Mouse (Mus musculus): Measurements from ENCODE around the gene Npepps. TPM values are rescaled to one million over a fixed set of nuclear protein-coding genes. Genes with fewer than 3 reads are reported as not detected.
A peak's percentile ranks its signal among the peaks of the same experiment; 100 is the strongest.

Npepps gene
- polyA plus RNA-seq, 1 experiment from 2014 or later: 91.3 TPM

GRCm38 (mm10) chr11:97188643-97188955 is 91.8 kb downstream of the Npepps start:
- ATAC-seq (no peak), DNase-seq (ENCODE audit: low spot score) (no peak)
- Histone ChIP-seq H3K4me3 (ENCODE audit: low read depth, low read length) (peak overlapping the region; percentile 90), H3K4me1 (ENCODE audit: control insufficient read depth, insufficient read depth, low read length) (peaks cover 19% of the 10 kb centered on the region; the same call in 1 of the 2 replicates), H3K9me3 (replicated peaks; ENCODE audit: control insufficient read depth, low read length) (no peaks in the 10 kb centered on the region), H3K9ac (ENCODE audit: low read length) (peak overlapping the region; percentile 75), H3K27ac (ENCODE audit: low read depth, low read length) (peak overlapping the region; percentile 97), H3K27me3 (replicated peaks; ENCODE audit: control insufficient read depth, insufficient read depth, low read length) (no peaks in the 10 kb centered on the region), H3K4me2 (ENCODE audit: low read length) (peak overlapping the region; percentile 82), H3K36me3 (ENCODE audit: control insufficient read depth, insufficient read depth, low read length) (peaks cover 28% of the 10 kb centered on the region)
- under 1% methylated on average over 15 of the region's 15 CpGs for WGBS

DNA sequence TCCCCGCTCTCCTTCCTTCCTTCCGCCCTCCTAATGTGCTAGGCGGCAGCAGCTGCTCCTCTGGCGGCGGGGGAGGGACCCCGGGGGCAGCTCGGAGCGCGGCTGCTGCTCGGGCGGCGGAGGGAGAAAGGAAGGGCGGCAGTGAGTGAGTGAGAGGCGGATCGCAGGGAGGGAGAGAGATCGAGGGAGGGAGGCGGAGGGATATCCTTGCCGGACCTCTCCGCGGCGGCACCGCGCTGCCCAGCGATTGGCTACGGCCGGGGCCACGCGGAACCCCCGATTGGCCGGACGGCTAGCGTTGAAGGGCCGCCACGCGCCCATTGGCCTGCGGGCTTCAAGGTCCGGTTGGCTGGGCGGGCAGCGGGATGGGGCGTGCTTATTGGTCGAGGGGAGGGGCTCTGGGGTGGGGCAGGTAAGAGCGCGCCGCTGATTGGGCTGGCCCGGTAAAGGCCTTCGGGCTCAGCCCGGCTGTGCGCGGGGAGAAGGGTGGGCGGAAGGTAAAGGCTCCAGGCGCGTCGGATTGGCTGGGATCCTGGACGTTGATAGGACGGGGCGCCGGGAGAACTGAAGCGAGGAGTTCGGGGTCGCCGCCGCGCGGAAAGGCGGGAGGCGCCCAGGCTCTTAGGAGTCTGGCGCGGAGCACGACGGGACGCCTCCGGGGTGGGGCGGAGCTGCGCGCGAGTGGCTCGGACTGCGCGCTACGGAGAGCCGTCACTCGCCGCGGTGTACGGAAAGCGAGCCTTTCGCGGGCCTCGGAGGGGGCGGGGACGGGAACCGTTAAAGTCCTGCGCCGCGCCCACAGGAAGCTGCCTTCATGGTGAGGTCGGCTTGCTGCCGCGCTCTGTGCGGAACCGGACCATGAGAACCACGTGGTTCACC is 92.4 kb downstream of the Npepps start, which contains the start of gene Kpnb1:
TSS of gene Kpnb1 (minus strand) at position 118 of the 879 bp plus-strand sequence.
- DNase-seq (ENCODE audit: low spot score) (peak; percentile 99), ATAC-seq (peak; percentile 96)
- WGBS: under 1% methylated on average over 61 of the region's 101 CpGs
- Histone ChIP-seq H3K9me3 (replicated peaks; ENCODE audit: control insufficient read depth, low read length) (no peaks in the 10 kb centered on the region), H3K4me3 (ENCODE audit: low read depth, low read length) (peak within 1 kb of the TSS; percentile 90), H3K9ac (ENCODE audit: low read length) (peak within 1 kb of the TSS; percentile 93), H3K27me3 (replicated peaks; ENCODE audit: control insufficient read depth, insufficient read depth, low read length) (no peaks in the 10 kb centered on the region), H3K36me3 (ENCODE audit: control insufficient read depth, insufficient read depth, low read length) (peaks cover 34% of the 10 kb centered on the region), H3K27ac (ENCODE audit: low read depth, low read length) (peak within 1 kb of the TSS; percentile 97), H3K4me1 (ENCODE audit: control insufficient read depth, insufficient read depth, low read length) (peaks cover 19% of the 10 kb centered on the region; the same call in 1 of the 2 replicates), H3K4me2 (ENCODE audit: low read length) (peak within 1 kb of the TSS; percentile 86)

DNA sequence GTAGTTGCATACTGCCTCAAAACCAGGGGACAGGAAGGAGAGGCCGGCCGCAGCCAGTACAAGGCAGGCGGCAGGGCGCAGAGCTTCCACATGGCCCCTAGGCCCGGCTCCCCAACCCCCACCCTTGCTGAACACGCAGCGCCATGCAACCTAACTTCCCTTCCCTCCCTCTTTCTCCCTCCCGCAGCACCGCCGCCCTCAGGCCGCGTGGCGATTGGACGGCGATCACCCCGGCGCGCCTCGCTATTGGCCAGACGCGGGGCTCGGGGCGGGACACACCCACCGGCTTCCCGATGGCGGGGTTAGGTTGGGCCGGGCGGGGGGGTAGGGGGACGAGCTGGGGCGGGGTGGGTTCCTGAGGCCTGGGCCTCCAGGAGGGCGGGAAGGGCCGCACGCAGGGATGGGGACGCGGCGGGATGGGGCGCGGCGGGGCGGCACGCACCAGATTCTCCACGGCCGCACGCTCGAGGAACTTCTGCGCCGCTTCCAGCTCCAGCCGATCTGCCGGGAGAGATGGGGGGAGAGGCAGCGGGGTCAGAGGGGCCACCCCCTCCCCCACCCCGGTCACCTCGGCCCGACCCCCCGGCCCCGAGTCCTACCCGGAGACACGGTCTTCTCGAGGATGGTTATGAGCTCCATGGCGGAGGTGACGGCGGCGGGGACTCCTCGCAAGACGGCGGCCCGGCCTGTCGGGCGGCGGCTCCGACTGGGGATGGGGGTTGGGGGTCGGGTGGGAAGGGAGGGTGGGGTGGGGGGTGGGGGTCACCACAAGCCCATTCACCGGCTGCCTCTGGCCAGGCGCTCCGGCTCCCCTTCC is 93.3 kb downstream of the Npepps start:
- DNase-seq (ENCODE audit: low spot score) (peak; percentile 96), ATAC-seq (peak; percentile 74)
- H3K4me1 ChIP-seq (ENCODE audit: control insufficient read depth, insufficient read depth, low read length): peaks cover 19% of the 10 kb centered on the region; the same call in 1 of the 2 replicates
- H3K4me3 ChIP-seq (ENCODE audit: low read depth, low read length): peak overlapping the region; percentile 90
- H3K27me3 ChIP-seq (replicated peaks; ENCODE audit: control insufficient read depth, insufficient read depth, low read length): no peaks in the 10 kb centered on the region
- peak overlapping the region; percentile 97 for H3K27ac ChIP-seq (ENCODE audit: low read depth, low read length)
- WGBS: 2% methylated on average over 42 of the region's 74 CpGs
- peaks cover 43% of the 10 kb centered on the region for H3K36me3 ChIP-seq (ENCODE audit: control insufficient read depth, insufficient read depth, low read length)
- peak overlapping the region; percentile 86 for H3K4me2 ChIP-seq (ENCODE audit: low read length)
- H3K9ac ChIP-seq (ENCODE audit: low read length): peak overlapping the region; percentile 93
- H3K9me3 ChIP-seq (replicated peaks; ENCODE audit: control insufficient read depth, low read length): no peaks in the 10 kb centered on the region

- DNase-seq (ENCODE audit: low spot score) (no peak), ATAC-seq (no peak)
- WGBS: 59% methylated on average over 5 of the region's 5 CpGs
- H3K36me3 ChIP-seq (ENCODE audit: control insufficient read depth, insufficient read depth, low read length): peaks cover 55% of the 10 kb centered on the region
- peak overlapping the region; percentile 90 for H3K4me3 ChIP-seq (ENCODE audit: low read depth, low read length)
- H3K9me3 ChIP-seq (replicated peaks; ENCODE audit: control insufficient read depth, low read length): no peaks in the 10 kb centered on the region
- H3K27me3 ChIP-seq (replicated peaks; ENCODE audit: control insufficient read depth, insufficient read depth, low read length): no peaks in the 10 kb centered on the region
- no peak overlapping the region for H3K27ac ChIP-seq (ENCODE audit: low read depth, low read length)
- peak overlapping the region; percentile 67 for H3K9ac ChIP-seq (ENCODE audit: low read length)
- H3K4me2 ChIP-seq (ENCODE audit: low read length): peak overlapping the region; percentile 86
- H3K4me1 ChIP-seq (ENCODE audit: control insufficient read depth, insufficient read depth, low read length): peaks cover 19% of the 10 kb centered on the region; the same call in 1 of the 2 replicates
These were observed 94.5 kb downstream of the Npepps start for GRCm38 (mm10) chr11:97185704-97186614.

DNA sequence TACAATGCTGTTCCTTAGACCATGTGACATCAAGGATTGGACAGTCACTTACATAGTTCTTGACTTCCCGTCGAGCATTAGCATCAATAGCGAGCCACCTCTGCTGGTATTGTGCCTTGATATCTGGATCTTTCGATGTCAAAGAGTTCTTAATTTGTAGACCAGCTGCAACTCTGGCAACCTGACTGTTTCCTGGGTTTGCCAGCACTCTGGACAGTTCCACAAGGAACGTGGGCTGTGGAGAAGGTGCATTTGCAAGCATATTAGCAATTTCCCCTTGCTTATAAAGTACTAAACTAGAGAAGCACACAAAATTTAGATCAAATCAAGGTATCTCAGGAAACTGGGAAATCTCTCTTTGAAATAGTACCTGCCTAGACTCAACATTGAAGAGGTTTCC is 95.6 kb downstream of the Npepps start:
- peaks cover 19% of the 10 kb centered on the region; the same call in 1 of the 2 replicates for H3K4me1 ChIP-seq (ENCODE audit: control insufficient read depth, insufficient read depth, low read length)
- no peak overlapping the region for H3K27ac ChIP-seq (ENCODE audit: low read depth, low read length)
- H3K9me3 ChIP-seq (replicated peaks; ENCODE audit: control insufficient read depth, low read length): no peaks in the 10 kb centered on the region
- H3K4me2 ChIP-seq (ENCODE audit: low read length): no peak overlapping the region
- no peak overlapping the region for H3K4me3 ChIP-seq (ENCODE audit: low read depth, low read length)
- H3K36me3 ChIP-seq (ENCODE audit: control insufficient read depth, insufficient read depth, low read length): peaks cover 66% of the 10 kb centered on the region
- no peaks in the 10 kb centered on the region for H3K27me3 ChIP-seq (replicated peaks; ENCODE audit: control insufficient read depth, insufficient read depth, low read length)
- H3K9ac ChIP-seq (ENCODE audit: low read length): no peak overlapping the region
- WGBS: 71% methylated on average over 5 of the region's 5 CpGs
- ATAC-seq (no peak), DNase-seq (ENCODE audit: low spot score) (no peak)

GRCm38 (mm10) chr11:97182446-97182845 is 98.0 kb downstream of the Npepps start:
- Histone ChIP-seq H3K9ac (ENCODE audit: low read length) (no peak overlapping the region), H3K27ac (ENCODE audit: low read depth, low read length) (no peak overlapping the region), H3K9me3 (replicated peaks; ENCODE audit: control insufficient read depth, low read length) (no peaks in the 10 kb centered on the region), H3K4me3 (ENCODE audit: low read depth, low read length) (no peak overlapping the region), H3K4me2 (ENCODE audit: low read length) (no peak overlapping the region), H3K36me3 (ENCODE audit: control insufficient read depth, insufficient read depth, low read length) (peaks cover 89% of the 10 kb centered on the region), H3K4me1 (ENCODE audit: control insufficient read depth, insufficient read depth, low read length) (peaks cover 13% of the 10 kb centered on the region; the same call in 1 of the 2 replicates), H3K27me3 (replicated peaks; ENCODE audit: control insufficient read depth, insufficient read depth, low read length) (no peaks in the 10 kb centered on the region)
- DNase-seq (ENCODE audit: low spot score) (no peak), ATAC-seq (no peak)
- WGBS: 89% methylated on average over 3 of the region's 3 CpGs

GRCm38 (mm10) chr11:97181061-97181460 is 99.4 kb downstream of the Npepps start:
- Histone ChIP-seq H3K9ac (ENCODE audit: low read length) (no peak overlapping the region), H3K27me3 (replicated peaks; ENCODE audit: control insufficient read depth, insufficient read depth, low read length) (no peaks in the 10 kb centered on the region), H3K9me3 (replicated peaks; ENCODE audit: control insufficient read depth, low read length) (no peaks in the 10 kb centered on the region), H3K4me3 (ENCODE audit: low read depth, low read length) (no peak overlapping the region), H3K4me2 (ENCODE audit: low read length) (no peak overlapping the region), H3K4me1 (ENCODE audit: control insufficient read depth, insufficient read depth, low read length) (peaks cover 8% of the 10 kb centered on the region; the same call in 1 of the 2 replicates), H3K36me3 (ENCODE audit: control insufficient read depth, insufficient read depth, low read length) (peaks cover 99% of the 10 kb centered on the region), H3K27ac (ENCODE audit: low read depth, low read length) (no peak overlapping the region)
- 87% methylated on average over 5 of the region's 5 CpGs for WGBS
- no peak for DNase-seq (ENCODE audit: low spot score)
- ATAC-seq: no peak

- ATAC-seq (no peak), DNase-seq (ENCODE audit: low spot score) (no peak)
- WGBS: 96% methylated on average over 2 of the region's 2 CpGs
- H3K4me2 ChIP-seq (ENCODE audit: low read length): no peak overlapping the region
- H3K4me1 ChIP-seq (ENCODE audit: control insufficient read depth, insufficient read depth, low read length): no peaks in the 10 kb centered on the region
- H3K9ac ChIP-seq (ENCODE audit: low read length): no peak overlapping the region
- no peak overlapping the region for H3K27ac ChIP-seq (ENCODE audit: low read depth, low read length)
- no peaks in the 10 kb centered on the region for H3K9me3 ChIP-seq (replicated peaks; ENCODE audit: control insufficient read depth, low read length)
- H3K27me3 ChIP-seq (replicated peaks; ENCODE audit: control insufficient read depth, insufficient read depth, low read length): no peaks in the 10 kb centered on the region
- H3K36me3 ChIP-seq (ENCODE audit: control insufficient read depth, insufficient read depth, low read length): peaks cover 99% of the 10 kb centered on the region
- H3K4me3 ChIP-seq (ENCODE audit: low read depth, low read length): no peak overlapping the region
These were observed 102.2 kb downstream of the Npepps start for GRCm38 (mm10) chr11:97178198-97178597.

Data from forebrain, embryonic 14.5 days (tissue).